Mouse (Mus musculus): Measurements from ENCODE around the gene Erc2. TPM values are rescaled to one million over a fixed set of nuclear protein-coding genes. Genes with fewer than 3 reads are reported as not detected.
A peak's percentile ranks its signal among the peaks of the same experiment; 100 is the strongest.

Erc2 gene
- polyA plus RNA-seq, 1 experiment from 2014 or later: 7.3 TPM

DNA sequence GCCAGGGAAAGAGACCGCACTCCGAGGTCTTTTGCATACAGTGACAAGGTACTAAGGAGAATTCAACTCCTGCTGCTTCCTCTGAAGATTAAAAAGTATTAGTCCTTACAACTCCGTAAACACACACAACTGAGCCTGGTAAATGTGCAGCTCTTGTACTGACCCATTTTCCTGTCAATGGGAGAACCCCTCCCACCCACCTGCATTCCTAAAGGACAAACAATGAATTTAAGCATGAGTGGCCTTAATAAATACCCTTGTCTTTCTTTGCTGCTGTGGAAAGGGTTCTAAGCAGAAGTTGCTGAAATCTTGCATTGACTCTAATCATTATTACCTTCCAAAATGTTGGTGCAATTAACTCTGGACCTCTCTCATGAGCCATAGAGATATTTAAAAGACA is 854.5 kb downstream of the Erc2 start:
- H3K9ac ChIP-seq (ENCODE audit: low read depth, low read length): no peak overlapping the region
- H3K4me1 ChIP-seq (ENCODE audit: control insufficient read depth, insufficient read depth, low read length): no peaks in the 10 kb centered on the region; the same call in 1 of the 2 replicates
- H3K4me3 ChIP-seq (ENCODE audit: low read length): no peak overlapping the region
- no peaks in the 10 kb centered on the region for H3K27me3 ChIP-seq (ENCODE audit: control insufficient read depth, insufficient read depth, low read length)
- no peak for ATAC-seq (ENCODE audit: low FRiP score, low TSS enrichment)
- WGBS: 80% methylated on average over 3 of the region's 3 CpGs
- no peak overlapping the region for H3K4me2 ChIP-seq (replicated peaks; ENCODE audit: low read depth, low read length)
- H3K36me3 ChIP-seq (ENCODE audit: control insufficient read depth, insufficient read depth, low read length): no peaks in the 10 kb centered on the region
- no peaks in the 10 kb centered on the region for H3K9me3 ChIP-seq (ENCODE audit: control insufficient read depth, low read length)
- no peak overlapping the region for H3K27ac ChIP-seq (ENCODE audit: low read depth, low read length)

DNA sequence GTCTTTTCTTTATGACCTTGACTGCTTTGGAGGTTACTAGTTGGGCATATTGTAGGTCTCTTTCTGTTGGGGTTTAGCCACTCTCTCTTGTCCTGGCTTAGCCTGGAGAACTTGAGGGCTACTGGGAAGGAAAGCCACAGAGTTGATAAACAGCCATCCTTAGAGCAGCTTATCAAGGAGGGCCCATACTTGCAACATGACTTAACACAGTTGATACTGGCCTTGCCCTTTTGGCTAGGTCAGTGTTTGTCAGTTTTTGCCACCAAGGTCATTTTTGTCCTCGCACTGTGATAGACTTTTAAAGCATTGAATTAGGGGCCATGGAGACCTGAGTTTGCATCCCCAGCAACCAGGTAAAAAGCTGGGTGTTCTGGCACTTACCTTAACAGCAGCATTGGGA is 858.6 kb downstream of the Erc2 start:
- ATAC-seq (ENCODE audit: low FRiP score, low TSS enrichment): no peak
- H3K4me2 ChIP-seq (replicated peaks; ENCODE audit: low read depth, low read length): no peak overlapping the region
- H3K9ac ChIP-seq (ENCODE audit: low read depth, low read length): no peak overlapping the region
- no peaks in the 10 kb centered on the region for H3K4me1 ChIP-seq (ENCODE audit: control insufficient read depth, insufficient read depth, low read length)
- no peaks in the 10 kb centered on the region for H3K9me3 ChIP-seq (ENCODE audit: control insufficient read depth, low read length)
- 86% methylated on average over 1 of the region's 1 CpGs for WGBS
- no peaks in the 10 kb centered on the region for H3K27me3 ChIP-seq (ENCODE audit: control insufficient read depth, insufficient read depth, low read length)
- H3K36me3 ChIP-seq (ENCODE audit: control insufficient read depth, insufficient read depth, low read length): no peaks in the 10 kb centered on the region
- no peak overlapping the region for H3K27ac ChIP-seq (ENCODE audit: low read depth, low read length)
- no peak overlapping the region for H3K4me3 ChIP-seq (ENCODE audit: low read length)

DNA sequence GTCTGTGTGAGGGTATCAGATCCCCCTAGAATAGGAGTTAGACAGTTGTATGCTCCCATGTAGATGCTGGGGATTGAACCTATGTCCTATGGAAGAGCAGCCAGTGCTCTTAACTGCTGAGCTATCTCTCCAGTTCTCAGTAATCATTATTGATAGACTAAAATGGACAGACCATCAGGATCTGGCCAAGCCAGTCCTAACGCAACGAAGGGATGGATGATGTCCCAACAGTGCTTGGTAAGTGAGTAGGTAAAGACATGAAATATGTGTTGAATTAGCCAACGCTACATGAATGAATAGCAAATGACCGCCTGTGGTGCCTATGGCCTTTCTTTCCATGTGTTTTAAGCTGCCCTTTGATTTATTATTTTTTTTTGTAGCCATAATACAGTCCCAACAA is 871.6 kb downstream of the Erc2 start:
- whole genome bisulfite sequencing: 85% methylated on average over 4 of the region's 4 CpGs
- Histone ChIP-seq H3K9me3 (ENCODE audit: control insufficient read depth, low read length) (no peaks in the 10 kb centered on the region), H3K4me1 (ENCODE audit: control insufficient read depth, insufficient read depth, low read length) (no peaks in the 10 kb centered on the region), H3K36me3 (ENCODE audit: control insufficient read depth, insufficient read depth, low read length) (no peaks in the 10 kb centered on the region), H3K27me3 (ENCODE audit: control insufficient read depth, insufficient read depth, low read length) (no peaks in the 10 kb centered on the region), H3K4me2 (replicated peaks; ENCODE audit: low read depth, low read length) (no peak overlapping the region), H3K4me3 (ENCODE audit: low read length) (no peak overlapping the region), H3K27ac (ENCODE audit: low read depth, low read length) (no peak overlapping the region), H3K9ac (ENCODE audit: low read depth, low read length) (no peak overlapping the region)
- ATAC-seq (ENCODE audit: low FRiP score, low TSS enrichment): no peak

DNA sequence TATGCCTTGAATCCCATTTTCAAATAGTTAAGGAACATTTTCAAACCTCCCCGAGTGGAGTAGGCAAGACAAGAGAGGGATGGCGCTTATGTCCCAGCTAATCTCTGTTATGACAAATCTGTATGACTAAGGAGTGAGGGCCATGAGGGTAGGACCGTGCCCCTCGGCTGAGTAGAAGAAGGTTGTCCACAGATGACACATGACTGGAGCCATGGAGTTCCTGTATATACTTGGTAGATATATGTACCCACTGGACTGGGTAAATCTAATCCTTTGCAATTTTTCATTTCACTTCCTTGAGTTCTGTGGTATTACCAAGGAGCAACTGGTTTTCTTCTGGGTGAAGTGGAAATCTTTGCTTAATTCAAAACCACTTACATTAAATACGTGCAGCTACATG is 872.0 kb downstream of the Erc2 start:
- Histone ChIP-seq H3K9me3 (ENCODE audit: control insufficient read depth, low read length) (no peaks in the 10 kb centered on the region), H3K4me1 (ENCODE audit: control insufficient read depth, insufficient read depth, low read length) (no peaks in the 10 kb centered on the region), H3K36me3 (ENCODE audit: control insufficient read depth, insufficient read depth, low read length) (no peaks in the 10 kb centered on the region), H3K9ac (ENCODE audit: low read depth, low read length) (no peak overlapping the region), H3K27me3 (ENCODE audit: control insufficient read depth, insufficient read depth, low read length) (no peaks in the 10 kb centered on the region), H3K4me2 (replicated peaks; ENCODE audit: low read depth, low read length) (no peak overlapping the region), H3K27ac (ENCODE audit: low read depth, low read length) (no peak overlapping the region), H3K4me3 (ENCODE audit: low read length) (no peak overlapping the region)
- 89% methylated on average over 5 of the region's 5 CpGs for WGBS
- no peak for ATAC-seq (ENCODE audit: low FRiP score, low TSS enrichment)

DNA sequence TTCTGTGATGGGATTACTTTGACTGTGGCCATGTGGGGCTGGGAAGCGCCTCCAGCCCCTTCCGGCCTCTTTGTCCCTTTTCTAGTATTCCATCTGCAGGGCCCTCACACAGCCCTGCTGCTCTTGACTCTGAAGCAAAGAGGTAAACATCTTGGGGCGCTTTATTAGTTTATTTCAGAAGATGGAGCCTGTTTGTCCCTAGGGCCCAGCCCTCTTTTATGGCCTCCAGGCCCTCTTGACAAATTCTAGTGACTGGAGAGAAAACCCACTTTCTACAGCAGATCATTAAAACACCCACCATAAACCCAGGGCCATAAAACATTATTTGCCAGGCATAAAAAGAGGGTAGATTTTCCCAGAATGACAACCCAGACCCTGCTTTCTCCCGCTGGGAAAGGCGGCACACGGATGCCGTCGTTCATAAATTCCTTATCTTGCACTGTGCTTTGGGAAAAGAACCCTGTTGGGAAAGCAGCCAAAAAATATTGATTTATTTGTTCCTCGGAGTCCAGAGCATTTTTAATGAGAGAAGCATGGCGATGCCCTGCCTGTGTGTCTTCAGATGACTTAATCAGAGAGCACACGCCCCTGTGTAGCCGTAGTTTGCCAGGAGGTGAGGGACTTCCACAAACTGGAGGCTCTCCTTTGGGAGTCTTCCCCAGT is 879.1 kb downstream of the Erc2 start:
- Histone ChIP-seq H3K9ac (ENCODE audit: low read depth, low read length) (no peak overlapping the region), H3K4me1 (ENCODE audit: control insufficient read depth, insufficient read depth, low read length) (no peaks in the 10 kb centered on the region), H3K27me3 (ENCODE audit: control insufficient read depth, insufficient read depth, low read length) (peaks cover 20% of the 10 kb centered on the region), H3K4me3 (ENCODE audit: low read length) (no peak overlapping the region), H3K4me2 (replicated peaks; ENCODE audit: low read depth, low read length) (no peak overlapping the region), H3K9me3 (ENCODE audit: control insufficient read depth, low read length) (no peaks in the 10 kb centered on the region), H3K36me3 (ENCODE audit: control insufficient read depth, insufficient read depth, low read length) (no peaks in the 10 kb centered on the region), H3K27ac (ENCODE audit: low read depth, low read length) (no peak overlapping the region)
- WGBS: 28% methylated on average over 12 of the region's 12 CpGs
- no peak for ATAC-seq (ENCODE audit: low FRiP score, low TSS enrichment)

DNA sequence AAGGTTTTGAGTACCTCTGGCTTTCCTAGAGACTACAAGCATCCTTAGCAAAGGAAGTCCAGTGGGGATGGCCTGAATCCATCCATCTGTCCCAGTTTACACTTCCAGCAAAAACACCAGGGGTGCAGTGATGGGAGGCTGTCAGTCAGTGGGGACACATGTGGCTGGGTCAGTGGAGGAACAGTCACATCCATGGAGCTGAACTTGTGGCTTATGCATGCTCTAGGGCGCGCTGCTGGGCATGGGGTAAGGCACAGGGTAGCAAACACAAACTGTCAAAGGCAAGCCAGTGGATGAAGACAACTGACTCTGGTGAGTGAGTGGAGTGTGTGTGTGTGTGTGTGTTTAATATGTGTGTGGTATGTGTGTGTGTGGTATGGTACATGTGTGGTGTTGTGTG is 881.0 kb downstream of the Erc2 start:
- 89% methylated on average over 2 of the region's 2 CpGs for WGBS
- Histone ChIP-seq H3K36me3 (ENCODE audit: control insufficient read depth, insufficient read depth, low read length) (no peaks in the 10 kb centered on the region), H3K4me2 (replicated peaks; ENCODE audit: low read depth, low read length) (no peak overlapping the region), H3K27me3 (ENCODE audit: control insufficient read depth, insufficient read depth, low read length) (peaks cover 26% of the 10 kb centered on the region), H3K27ac (ENCODE audit: low read depth, low read length) (no peak overlapping the region), H3K4me1 (ENCODE audit: control insufficient read depth, insufficient read depth, low read length) (0 out of 2 replicates have a peak, but pooled peaks cover 3% of the 10 kb centered on the region), H3K9me3 (ENCODE audit: control insufficient read depth, low read length) (no peaks in the 10 kb centered on the region), H3K4me3 (ENCODE audit: low read length) (no peak overlapping the region), H3K9ac (ENCODE audit: low read depth, low read length) (no peak overlapping the region)
- no peak for ATAC-seq (ENCODE audit: low FRiP score, low TSS enrichment)

DNA sequence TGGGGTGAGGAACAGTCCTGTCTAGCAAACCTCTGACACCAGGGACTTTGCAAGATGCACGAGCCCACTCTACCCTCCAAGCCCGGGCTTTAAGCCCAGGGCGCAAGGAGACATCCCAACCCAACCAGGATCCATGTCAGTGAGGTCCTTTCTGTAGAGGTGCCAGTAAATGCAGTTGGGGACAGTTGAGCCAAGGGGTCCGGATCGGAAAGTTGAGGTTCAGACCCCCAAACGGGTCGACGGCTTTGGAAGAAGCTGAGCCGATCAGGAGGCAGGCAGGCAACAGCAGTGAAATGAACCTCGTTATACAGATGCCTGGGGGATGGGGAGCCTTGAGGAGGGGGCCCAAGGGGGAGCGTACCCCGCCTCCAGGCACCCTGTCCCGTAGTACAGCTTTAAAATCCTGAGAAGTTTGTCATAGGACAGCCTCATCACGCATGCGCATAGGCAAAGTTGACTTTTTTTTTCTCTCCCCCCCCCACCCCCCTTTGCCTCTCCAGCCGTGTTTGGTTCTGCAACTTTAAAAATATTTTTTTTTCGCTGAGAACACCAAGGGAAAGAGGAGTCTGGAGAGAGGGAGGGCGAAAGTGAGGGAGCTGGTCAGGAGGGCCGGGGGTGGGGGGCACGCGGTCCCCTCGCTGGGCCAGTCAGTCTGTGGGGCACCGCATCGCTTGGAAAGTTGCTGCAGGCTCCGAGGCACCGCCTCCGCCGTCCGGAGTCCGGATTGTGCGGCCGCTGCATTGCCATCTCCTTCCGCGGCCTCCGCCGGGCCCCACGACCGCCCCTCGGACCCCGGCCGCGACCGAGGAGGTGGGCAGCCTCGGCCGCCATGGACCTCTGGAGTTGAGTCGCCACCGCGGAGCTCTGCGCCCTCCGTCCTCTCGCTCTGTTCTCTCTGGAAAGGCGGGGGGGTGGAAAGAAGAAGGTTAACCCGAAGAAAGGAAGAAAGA is 882.1 kb downstream of the Erc2 start, which contains the start of gene Wnt5a:
TSS of gene Wnt5a (plus strand) at position 650 of the 950 bp plus-strand sequence.
- H3K27me3 ChIP-seq (ENCODE audit: control insufficient read depth, insufficient read depth, low read length): peaks cover 36% of the 10 kb centered on the region

DNA sequence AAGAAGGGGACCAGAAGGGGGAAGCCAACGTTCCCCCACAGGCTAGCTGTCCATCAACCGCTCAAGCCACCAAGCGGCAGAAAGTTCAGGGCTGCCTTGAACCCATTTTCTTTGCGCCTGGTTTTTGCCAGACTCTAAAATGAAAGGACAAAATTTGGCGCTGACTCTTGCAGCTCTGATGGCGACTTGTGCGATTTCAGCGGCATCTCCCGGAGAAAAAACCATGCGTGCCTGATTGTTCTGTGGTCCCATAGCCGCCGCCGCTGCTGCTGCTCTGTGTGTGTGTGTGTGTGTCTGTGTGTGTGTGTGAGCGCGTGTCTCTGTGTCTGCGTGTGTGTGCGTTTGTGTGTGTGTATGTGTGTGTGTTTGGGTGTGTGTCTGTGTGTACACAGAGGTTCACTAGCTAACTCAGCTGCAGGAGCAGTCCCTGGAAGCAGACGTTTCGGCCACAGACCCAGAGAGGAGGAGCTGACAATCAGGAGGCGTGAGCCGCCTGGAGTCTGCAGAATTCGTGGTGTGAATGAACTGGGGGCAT is 882.9 kb downstream of the Erc2 start:
- peaks cover 39% of the 10 kb centered on the region for H3K27me3 ChIP-seq (ENCODE audit: control insufficient read depth, insufficient read depth, low read length)
- H3K27ac ChIP-seq (ENCODE audit: low read depth, low read length): peak overlapping the region; percentile 86
- H3K36me3 ChIP-seq (ENCODE audit: control insufficient read depth, insufficient read depth, low read length): no peaks in the 10 kb centered on the region
- peak overlapping the region; percentile 85 for H3K4me2 ChIP-seq (replicated peaks; ENCODE audit: low read depth, low read length)
- H3K9ac ChIP-seq (ENCODE audit: low read depth, low read length): peak overlapping the region; percentile 73
- H3K4me3 ChIP-seq (ENCODE audit: low read length): peak overlapping the region; percentile 60
- ATAC-seq (ENCODE audit: low FRiP score, low TSS enrichment): peak; percentile 32
- peaks cover 8% of the 10 kb centered on the region; the same call in 1 of the 2 replicates for H3K4me1 ChIP-seq (ENCODE audit: control insufficient read depth, insufficient read depth, low read length)
- under 1% methylated on average over 22 of the region's 22 CpGs for WGBS
- H3K9me3 ChIP-seq (ENCODE audit: control insufficient read depth, low read length): no peaks in the 10 kb centered on the region

More for the DNA sequence above, 882.1 kb downstream of the Erc2 start, which contains the start of gene Wnt5a:
- under 1% methylated on average over 53 of the region's 53 CpGs for WGBS
- peak within 1 kb of the TSS; percentile 86 for H3K27ac ChIP-seq (ENCODE audit: low read depth, low read length)
- H3K9me3 ChIP-seq (ENCODE audit: control insufficient read depth, low read length): no peaks in the 10 kb centered on the region
- H3K4me3 ChIP-seq (ENCODE audit: low read length): peak within 1 kb of the TSS; percentile 60
- peak within 1 kb of the TSS; percentile 73 for H3K9ac ChIP-seq (ENCODE audit: low read depth, low read length)
- ATAC-seq (ENCODE audit: low FRiP score, low TSS enrichment): peak; percentile 41; the same call in 1 of the 2 replicates
- peak within 1 kb of the TSS; percentile 85 for H3K4me2 ChIP-seq (replicated peaks; ENCODE audit: low read depth, low read length)
- H3K36me3 ChIP-seq (ENCODE audit: control insufficient read depth, insufficient read depth, low read length): no peaks in the 10 kb centered on the region
- H3K4me1 ChIP-seq (ENCODE audit: control insufficient read depth, insufficient read depth, low read length): peaks cover 3% of the 10 kb centered on the region; the same call in 1 of the 2 replicates
